Mouse (Mus musculus) midbrain, embryonic 14.5 days (tissue): ENCODE measurements around the gene Rnase4. TPM values are rescaled to one million over a fixed set of nuclear protein-coding genes. Genes with fewer than 3 reads are reported as not detected.

Experiments used
- ATAC-seq: fragments of 200-750 bp; cut with Nextera tagmentation; 2 replicates; pipeline ENCODE4 v1.8.0; 2017; ENCODE audit warnings: moderate number of reproducible peaks, moderate library complexity; ENCODE audit not compliant: low FRiP score, low TSS enrichment
- DNase-seq: peaks from one replicate; pipeline ENCODE4 v3.0.0-alpha.2; 2015
- H3K27ac ChIP-seq: fragments of 300-500 bp; sonication (generic); replicated peaks from 2 replicates; pipeline ENCODE4 v1.5.1; 2014; ENCODE audit warnings: mild to moderate bottlenecking, low read depth, low read length, moderate library complexity
- H3K27me3 ChIP-seq: fragments of 300-500 bp; sonication (generic); 2 replicates; pipeline ENCODE4 v1.6.1; 2014; ENCODE audit warnings: low read length, control low read depth, mixed read lengths; ENCODE audit not compliant: control insufficient read depth, insufficient read depth
- H3K36me3 ChIP-seq: fragments of 300-500 bp; sonication (generic); 2 replicates; pipeline ENCODE4 v1.6.1; 2014; ENCODE audit warnings: low read length, control low read depth; ENCODE audit not compliant: control insufficient read depth, insufficient read depth
- H3K4me1 ChIP-seq: fragments of 300-500 bp; sonication (generic); 2 replicates; pipeline ENCODE4 v1.6.1; 2014; ENCODE audit warnings: mild to moderate bottlenecking, antibody characterized with exemption, low read length, control low read depth; ENCODE audit not compliant: control insufficient read depth, insufficient read depth
- H3K4me2 ChIP-seq: fragments of 300-500 bp; sonication (generic); 2 replicates; pipeline ENCODE4 v1.6.1; 2014; ENCODE audit warnings: mild to moderate bottlenecking, low read length, moderate library complexity
- H3K4me3 ChIP-seq: fragments of 300-500 bp; sonication (generic); replicated peaks from 2 replicates; pipeline ENCODE4 v1.5.1; 2014; ENCODE audit warnings: low read depth, low read length
- H3K9ac ChIP-seq: fragments of 300-500 bp; sonication (generic); replicated peaks from 2 replicates; pipeline ENCODE4 v1.6.1; 2014; ENCODE audit warnings: mild to moderate bottlenecking, low read length, moderate library complexity
- H3K9me3 ChIP-seq: fragments of 300-500 bp; sonication (generic); 2 replicates; pipeline ENCODE4 v1.6.1; 2016; ENCODE audit warnings: low read length, control low read depth, mixed read lengths; ENCODE audit not compliant: control insufficient read depth
- WGBS: fragments of 180-500 bp; shearing (Covaris S2); extraction: QIAGEN DNeasy Blood & Tissue Kit; methylation state at CpG from one replicate; pipeline ENCODE4 v1.1.7; 2014; 5-methylcytosine and 5-hydroxymethylcytosine counted together
- polyA plus RNA-seq: library from polyadenylated mRNA; unstranded; fragments of >200 nt; fragmentation: Nextera tagmentation; extraction: Ambion mirVana; gene quantifications from 2 replicates; pipeline ENCODE4 v1.2.1, GENCODE M21; 2014

Gene Rnase4
- polyA plus RNA-seq = 9.6 and 12.7 TPM in 2 replicates

DNA sequence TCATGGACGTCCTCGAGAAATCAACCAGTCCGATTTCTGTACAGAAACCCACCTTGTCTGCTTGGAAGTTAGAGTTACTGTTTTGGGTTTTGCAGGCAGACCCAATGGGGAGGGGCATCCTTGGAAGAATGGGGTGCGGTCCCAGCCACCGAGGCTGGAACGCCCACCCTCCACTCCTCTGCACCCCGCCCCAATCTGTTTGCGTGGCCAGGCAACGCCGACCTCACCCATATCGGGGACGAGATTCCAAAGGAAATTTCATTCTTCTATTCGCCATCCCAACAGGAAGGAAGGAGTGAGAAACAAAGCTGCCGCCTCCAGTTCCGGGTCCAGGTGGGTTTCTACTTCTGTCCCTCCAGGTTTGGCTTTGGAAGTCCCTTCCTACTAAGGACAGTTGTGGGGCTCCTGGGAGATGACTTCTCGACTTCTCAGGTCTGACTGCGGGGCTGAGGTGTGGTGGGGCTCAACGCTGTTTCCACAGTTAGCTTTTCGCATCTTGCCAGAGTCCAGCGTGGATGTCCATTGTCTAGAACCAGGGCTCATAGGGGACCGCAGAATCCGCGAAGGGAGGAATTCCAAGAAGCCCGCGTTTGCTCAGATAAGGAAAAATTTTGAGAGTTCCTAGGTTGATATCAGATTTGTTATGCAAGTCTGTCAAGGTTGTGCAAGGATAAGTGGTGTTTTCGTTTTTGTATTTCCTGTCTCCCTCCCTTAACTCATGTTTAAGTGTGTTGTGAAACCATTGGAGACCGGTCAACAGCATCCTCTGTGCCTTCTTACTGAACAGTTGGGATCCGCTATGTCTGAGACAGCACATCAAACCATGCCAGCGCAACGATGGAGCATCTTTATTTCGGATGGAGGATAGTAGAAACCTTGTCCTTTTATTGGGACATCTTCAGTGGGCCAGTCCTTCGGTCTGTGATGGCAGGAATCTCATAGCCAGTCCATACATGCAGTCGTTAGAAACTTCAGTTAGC lies at the start of gene Rnase4, which contains the start of gene Ang:
Gene Rnase4, plus strand, starts transcription at position 157 of the 980 bp plus-strand sequence.
Gene Ang, plus strand, starts transcription at position 230 of the 980 bp plus-strand sequence.
- H3K9me3 ChIP-seq = no peaks in the 10 kb centered on the region
- H3K4me3 ChIP-seq = peak within 1 kb of the TSS; percentile 67
- DNase-seq (peak; percentile 58), ATAC-seq (0 out of 2 replicates have a peak, but pooled peaks have one; percentile 8)
- H3K36me3 ChIP-seq = no peaks in the 10 kb centered on the region
- H3K27ac ChIP-seq = peak within 1 kb of the TSS; percentile 66
- no peaks in the 10 kb centered on the region for H3K4me1 ChIP-seq
- H3K4me2 ChIP-seq = peak within 1 kb of the TSS; percentile 76
- H3K9ac ChIP-seq = peak within 1 kb of the TSS; percentile 50
- WGBS = 7% methylated on average over 33 of the region's 33 CpGs
- no peaks in the 10 kb centered on the region for H3K27me3 ChIP-seq

- WGBS = 65% methylated on average over 6 of the region's 6 CpGs
- no peaks in the 10 kb centered on the region for H3K4me1 ChIP-seq
- no peak within 1 kb of the TSS for H3K4me2 ChIP-seq
- no peaks in the 10 kb centered on the region for H3K27me3 ChIP-seq
- H3K9me3 ChIP-seq = no peaks in the 10 kb centered on the region
- ATAC-seq (no peak), DNase-seq (no peak)
- no peak within 1 kb of the TSS for H3K9ac ChIP-seq
- no peak within 1 kb of the TSS for H3K27ac ChIP-seq
- no peaks in the 10 kb centered on the region for H3K36me3 ChIP-seq
- H3K4me3 ChIP-seq = no peak within 1 kb of the TSS
These were observed 49.1 kb upstream of the Rnase4 start, which contains the start of gene Rnase9 for GRCm38 (mm10) chr14:51041769-51042168. Gene Rnase9, minus strand, starts transcription at chr14:51041869.

- ATAC-seq = no peak
- H3K4me2 ChIP-seq = no peak overlapping the region
- H3K4me3 ChIP-seq = no peak overlapping the region
- H3K36me3 ChIP-seq = no peaks in the 10 kb centered on the region
- no peaks in the 10 kb centered on the region for H3K27me3 ChIP-seq
- WGBS = 78% methylated on average over 5 of the region's 5 CpGs
- H3K4me1 ChIP-seq = no peaks in the 10 kb centered on the region
- DNase-seq = no peak
- no peaks in the 10 kb centered on the region for H3K9me3 ChIP-seq
- no peak overlapping the region for H3K27ac ChIP-seq
- no peak overlapping the region for H3K9ac ChIP-seq
These were observed 43.0 kb upstream of the Rnase4 start for GRCm38 (mm10) chr14:51047846-51048245.

GRCm38 (mm10) chr14:51050063-51050462 lies 40.8 kb upstream of the Rnase4 start, which contains the start of gene Rnase11:
Gene Rnase11, minus strand, starts transcription at chr14:51050163.
- WGBS = 91% methylated on average over 2 of the region's 2 CpGs

DNA sequence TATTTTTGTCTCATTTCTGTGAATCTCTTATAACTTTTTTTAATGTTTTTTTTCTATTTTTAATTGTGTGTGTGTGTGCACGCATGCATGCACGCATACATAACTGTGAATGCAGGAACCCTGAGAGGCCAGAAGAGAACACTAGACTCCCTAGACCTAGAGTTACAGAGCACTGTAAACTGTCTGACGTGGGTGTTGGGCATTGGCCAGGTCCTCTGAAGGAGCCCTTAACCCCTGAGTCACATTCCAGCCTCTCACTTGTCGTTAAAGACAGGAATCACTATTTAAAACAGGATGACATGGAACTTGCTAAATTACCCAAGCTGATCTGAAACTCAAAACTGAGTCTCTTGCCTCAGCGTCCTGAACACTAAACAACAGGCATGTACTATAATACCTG lies 38.9 kb upstream of the Rnase4 start:
- no peak overlapping the region for H3K9ac ChIP-seq
- H3K27me3 ChIP-seq = no peaks in the 10 kb centered on the region
- H3K4me2 ChIP-seq = no peak overlapping the region
- no peaks in the 10 kb centered on the region for H3K4me1 ChIP-seq
- DNase-seq = no peak
- no peaks in the 10 kb centered on the region for H3K36me3 ChIP-seq
- no peak for ATAC-seq
- WGBS = 75% methylated on average over 5 of the region's 5 CpGs
- H3K27ac ChIP-seq = no peak overlapping the region
- no peak overlapping the region for H3K4me3 ChIP-seq
- no peaks in the 10 kb centered on the region for H3K9me3 ChIP-seq

More at GRCm38 (mm10) chr14:51050063-51050462, 40.8 kb upstream of the Rnase4 start, which contains the start of gene Rnase11:
- DNase-seq (no peak), ATAC-seq (no peak)
- Histone ChIP-seq H3K9ac (no peak within 1 kb of the TSS), H3K36me3 (no peaks in the 10 kb centered on the region), H3K4me1 (no peaks in the 10 kb centered on the region), H3K27me3 (no peaks in the 10 kb centered on the region), H3K4me3 (no peak within 1 kb of the TSS), H3K9me3 (no peaks in the 10 kb centered on the region), H3K27ac (no peak within 1 kb of the TSS), H3K4me2 (no peak within 1 kb of the TSS)

- no peaks in the 10 kb centered on the region for H3K27me3 ChIP-seq
- WGBS = 63% methylated on average over 5 of the region's 5 CpGs
- no peak overlapping the region for H3K9ac ChIP-seq
- no peak overlapping the region for H3K27ac ChIP-seq
- DNase-seq (no peak), ATAC-seq (no peak)
- no peaks in the 10 kb centered on the region for H3K4me1 ChIP-seq
- H3K36me3 ChIP-seq = no peaks in the 10 kb centered on the region
- no peaks in the 10 kb centered on the region for H3K9me3 ChIP-seq
- no peak overlapping the region for H3K4me2 ChIP-seq
- H3K4me3 ChIP-seq = no peak overlapping the region
These were observed 37.7 kb upstream of the Rnase4 start for GRCm38 (mm10) chr14:51053176-51053575.

- no peaks in the 10 kb centered on the region for H3K4me1 ChIP-seq
- DNase-seq (no peak), ATAC-seq (no peak)
- H3K27ac ChIP-seq = no peak overlapping the region
- 18% methylated on average over 13 of the region's 13 CpGs for WGBS
- no peak overlapping the region for H3K4me2 ChIP-seq
- H3K36me3 ChIP-seq = no peaks in the 10 kb centered on the region
- no peaks in the 10 kb centered on the region for H3K27me3 ChIP-seq
- no peaks in the 10 kb centered on the region for H3K9me3 ChIP-seq
- H3K9ac ChIP-seq = no peak overlapping the region
- no peak overlapping the region for H3K4me3 ChIP-seq
These were observed 36.3 kb upstream of the Rnase4 start for GRCm38 (mm10) chr14:51054243-51055237.

GRCm38 (mm10) chr14:51057401-51057831 lies 33.5 kb upstream of the Rnase4 start, which contains the start of gene Rnase12:
Gene Rnase12, minus strand, starts transcription at chr14:51057661.
- Histone ChIP-seq H3K4me2 (no peak within 1 kb of the TSS), H3K36me3 (no peaks in the 10 kb centered on the region), H3K27ac (no peak within 1 kb of the TSS), H3K27me3 (no peaks in the 10 kb centered on the region), H3K4me3 (no peak within 1 kb of the TSS), H3K9ac (no peak within 1 kb of the TSS), H3K4me1 (no peaks in the 10 kb centered on the region), H3K9me3 (no peaks in the 10 kb centered on the region)
- WGBS = 61% methylated on average over 9 of the region's 9 CpGs
- ATAC-seq (no peak), DNase-seq (no peak)
